Mouse (Mus musculus) heart, adult 2 months (tissue): ENCODE measurements at regions not wholly inside any gene's neighbourhood (a gene's known extent, or its start where the extent isn't known, plus 50 kb on each side); places are given as distances from the start of the nearest gene placed in this dataset.

Source experiments
- CTCF ChIP-seq: fragments of 200-600 bp; IDR thresholded peaks from 2 replicates; pipeline ENCODE4 v1.8.1; 2022; ENCODE audit warnings: antibody characterized with exemption, mild to moderate bottlenecking, moderate library complexity
- EP300 ChIP-seq: fragments of 200-500 bp; IDR thresholded peaks from 2 replicates; pipeline ENCODE4 v1.6.1; 2011; ENCODE audit warnings: low read depth, low read length, control low read depth; ENCODE audit not compliant: insufficient read depth
- POLR2A ChIP-seq: fragments of 200-500 bp; IDR thresholded peaks from 2 replicates; pipeline ENCODE4 v1.6.1; 2011; ENCODE audit warnings: mild to moderate bottlenecking, low read depth, low read length, control low read depth; ENCODE audit not compliant: insufficient read depth

- TF ChIP-seq CTCF (no peak), EP300 (no peak), POLR2A (no peak)
These were observed 210.2 kb upstream of the Atp6ap2 start for GRCm38 (mm10) chrX:12377441-12377840.
